Mouse (Mus musculus): ENCODE results near the gene Tgm7.

DNA sequence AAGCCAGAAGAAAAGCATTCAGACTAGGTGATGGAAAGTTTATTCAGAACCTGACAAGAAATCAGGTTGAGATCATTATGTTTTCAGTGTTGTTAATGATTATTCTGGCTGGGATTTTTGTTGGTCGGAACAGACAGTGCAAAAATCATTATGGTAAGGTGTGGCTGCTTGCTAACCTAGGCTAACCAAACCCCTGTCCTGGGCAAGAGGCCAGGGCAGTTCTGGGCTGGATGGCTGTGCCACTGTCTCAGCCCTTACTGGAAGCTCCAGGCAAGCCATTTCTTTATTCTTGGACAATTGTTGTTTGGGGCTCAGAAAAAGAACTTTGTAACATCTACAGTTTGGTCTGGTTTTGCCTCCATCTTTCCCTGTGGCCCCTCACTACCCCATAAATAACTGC, 17.9 kb upstream of the Tgm7 start:
- TF ChIP-seq POLR2A (IDR thresholded peaks at IDR 0.05; ENCODE audit: insufficient read length, low read depth) (no peak), USF1 (IDR thresholded peaks at IDR 0.05; ENCODE audit: low read depth) (no peak), TCF12 (IDR thresholded peaks at IDR 0.05; ENCODE audit: insufficient read depth, poor library complexity, severe bottlenecking) (no peak), MAX (IDR thresholded peaks at IDR 0.05; ENCODE audit: low read depth) (no peak), CEBPB (IDR thresholded peaks at IDR 0.05; ENCODE audit: insufficient read depth, poor library complexity, severe bottlenecking) (no peak), TCF3 (IDR thresholded peaks at IDR 0.05; ENCODE audit: insufficient read length, low read depth) (no peak), POLR2AphosphoS2 (IDR thresholded peaks at IDR 0.05; ENCODE audit: insufficient read length, low read depth) (no peak), MYOD1 (IDR thresholded peaks at IDR 0.05; ENCODE audit: control insufficient read depth in 1 of 3, insufficient read length in 2 of 3, low read depth in 2 of 3) (no peak)

All from myocyte (in vitro differentiated cells).